Mouse (Mus musculus) CH12F3 (cell line): ENCODE data around the gene Nupr1.

Experiments used
- in situ Hi-C: fragments of 300-500 bp; cut with MboI; formaldehyde crosslinking; loops from 2 replicates; pipeline ENCODE4 v1.14.3; 2020; ENCODE audit warnings: low sequenced_read_pairs

Nupr1 gene

DNA sequence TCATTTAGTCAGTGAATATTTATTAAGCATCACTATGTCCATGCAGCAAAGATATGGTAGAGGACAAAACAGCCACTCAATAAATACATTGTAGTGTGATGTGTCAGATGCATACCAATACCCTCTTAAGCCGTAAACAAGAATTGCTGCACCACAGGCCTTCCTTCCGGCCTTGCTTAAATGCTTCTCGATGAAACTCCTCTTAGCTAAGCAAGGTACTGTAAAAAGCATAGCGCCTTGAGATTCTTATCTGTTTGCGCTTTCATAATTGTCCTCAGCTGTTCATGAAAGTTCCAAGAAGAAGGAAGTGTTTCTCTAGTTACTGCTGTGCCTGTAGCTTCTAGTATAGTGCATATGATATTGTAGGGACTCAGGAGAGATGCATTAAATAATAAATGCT is 24.1 kb downstream of the Nupr1 start:
- in situ Hi-C loops = no loop called here

DNA sequence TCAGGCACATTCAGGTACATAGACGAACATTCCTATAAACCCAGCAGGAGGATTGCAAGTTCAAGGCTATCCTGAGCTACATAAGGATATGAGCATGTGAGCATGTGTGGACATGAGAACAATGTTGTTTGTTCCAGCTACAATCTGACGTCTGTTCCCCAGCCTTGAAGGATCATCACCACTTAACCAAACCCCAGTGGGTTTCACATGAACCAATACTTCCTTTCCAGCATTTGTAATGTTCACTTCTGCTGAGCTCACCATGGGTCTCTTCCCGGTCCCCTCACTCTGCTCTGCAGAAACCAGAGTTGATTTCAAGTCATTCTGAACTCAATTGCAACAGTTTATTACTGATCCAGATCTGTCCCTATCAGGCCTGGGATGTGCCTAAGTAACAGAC is 28.0 kb downstream of the Nupr1 start:
- in situ Hi-C loops = no loop called here

DNA sequence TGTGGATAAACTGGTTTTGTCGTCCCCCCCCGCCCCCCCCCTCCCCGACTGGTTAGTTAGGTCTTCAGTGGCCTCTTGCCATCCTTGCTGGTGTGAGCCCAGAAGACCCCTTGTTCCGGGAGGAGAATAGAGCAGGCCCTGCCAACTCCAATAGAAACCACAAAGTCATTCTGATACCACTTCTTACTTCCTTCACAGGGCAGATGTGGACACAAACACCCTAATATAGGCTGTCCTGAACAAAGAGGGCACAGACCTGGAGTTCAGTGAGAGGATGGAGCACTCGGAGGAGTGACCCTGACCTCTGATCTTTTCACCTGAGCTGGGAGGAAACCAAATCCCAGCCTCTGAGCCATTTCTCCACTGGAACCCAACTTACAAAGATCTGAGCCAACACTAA is 28.8 kb downstream of the Nupr1 start:
- in situ Hi-C loops = no loop called here

DNA sequence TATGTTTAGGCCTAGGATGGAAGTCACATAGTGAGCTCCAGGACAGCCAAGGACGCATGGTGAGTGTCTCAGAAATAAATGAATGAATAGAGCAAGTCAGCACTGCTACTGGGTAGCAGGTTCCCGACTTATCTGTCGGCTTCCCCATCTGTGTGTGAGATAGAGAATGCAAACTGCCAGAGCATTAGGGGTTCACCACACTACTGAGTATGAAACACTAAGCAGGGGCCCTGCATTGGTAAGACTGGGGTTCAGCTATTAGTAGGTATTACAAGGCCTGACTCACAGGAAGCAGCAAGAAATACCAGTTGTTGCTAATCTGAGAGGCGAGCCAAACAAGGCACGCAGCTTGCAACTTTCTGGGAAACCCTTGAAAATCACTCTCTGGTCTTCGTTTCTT is 31.7 kb downstream of the Nupr1 start:
- in situ Hi-C loops = no loop called here

GRCm38 (mm10) chr7:126596414-126596813 is 34.2 kb downstream of the Nupr1 start:
- in situ Hi-C loops = no loop called here

DNA sequence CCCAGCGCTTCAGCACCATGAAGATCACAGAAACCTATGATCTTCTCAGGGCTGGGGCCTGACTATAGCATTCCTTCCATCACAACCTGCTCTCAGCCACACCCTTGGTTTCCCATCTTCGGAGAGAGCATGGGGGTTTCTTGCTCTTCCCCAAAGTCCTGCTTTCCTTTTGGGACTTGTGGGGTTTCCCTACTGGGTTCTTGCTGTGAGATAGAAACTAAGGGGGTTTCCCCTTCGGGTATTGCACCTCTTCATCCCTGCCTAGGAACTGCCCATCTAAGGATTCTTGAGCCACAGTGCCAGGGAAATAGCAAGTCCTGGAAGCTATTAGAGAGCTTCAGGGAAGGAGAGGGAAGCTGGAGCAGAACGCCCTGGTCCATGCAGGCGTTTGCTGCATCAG is 34.8 kb downstream of the Nupr1 start:
- in situ Hi-C loops = no loop called here

- in situ Hi-C loops = loop anchor here (5.0 kb wide), 1 partner anchor 32 kb away; no protein-coding TSS in a partner anchor
These were observed 35.6 kb downstream of the Nupr1 start, which contains the start of gene Il27 for GRCm38 (mm10) chr7:126594862-126595561. Gene Il27, minus strand, starts transcription at chr7:126594941.

GRCm38 (mm10) chr7:126587779-126588178 is 42.9 kb downstream of the Nupr1 start:
- in situ Hi-C loops = no loop called here

DNA sequence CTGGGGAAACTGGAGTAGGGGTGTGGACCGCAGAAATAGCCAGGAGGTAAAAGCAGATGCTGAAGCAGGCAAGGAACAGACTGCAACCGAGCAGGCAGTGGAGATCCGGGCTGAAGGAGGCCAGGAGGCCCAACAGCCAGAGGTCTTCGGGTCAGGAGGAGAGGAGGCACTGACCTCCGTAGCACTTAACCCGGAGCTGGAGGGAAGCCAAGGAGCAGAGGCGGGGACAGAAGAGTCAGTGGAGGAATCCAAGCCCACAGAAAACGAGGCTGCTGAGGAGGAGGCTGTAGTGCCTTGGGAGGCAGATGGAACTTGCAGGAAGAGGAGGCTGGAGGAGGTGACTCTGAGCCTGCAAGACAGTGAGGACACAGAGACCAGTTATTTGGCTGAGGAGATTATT is 43.8 kb downstream of the Nupr1 start:
- in situ Hi-C loops = no loop called here

GRCm38 (mm10) chr7:126585717-126586116 is 44.9 kb downstream of the Nupr1 start, which contains the start of gene Cln3:
Gene Cln3, minus strand, starts transcription at chr7:126585817.
- in situ Hi-C loops = no loop called here

- in situ Hi-C loops = no loop called here
These were observed 46.1 kb downstream of the Nupr1 start, which contains the start of gene Apobr for GRCm38 (mm10) chr7:126584506-126584977. Gene Apobr, plus strand, starts transcription at chr7:126584942.

DNA sequence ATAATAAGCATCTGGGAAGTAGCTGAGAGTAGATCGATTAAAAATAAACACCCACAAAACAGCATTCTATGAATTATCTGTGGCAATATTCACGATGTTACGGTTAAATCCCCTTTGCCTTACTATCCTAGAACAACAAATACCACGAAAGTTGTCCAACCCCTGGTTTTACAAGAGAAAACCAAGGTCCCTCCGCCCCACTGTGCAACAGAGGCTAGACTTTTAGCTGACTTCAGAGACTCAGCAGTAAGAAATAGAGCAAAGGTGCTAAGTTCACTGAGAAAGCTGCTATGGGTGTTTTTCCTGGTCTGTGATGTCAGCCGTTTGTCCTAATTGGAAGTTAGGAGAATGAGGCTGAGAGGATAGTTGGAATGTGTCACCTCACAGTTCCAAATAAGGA is 46.9 kb downstream of the Nupr1 start:
- in situ Hi-C loops = no loop called here

GRCm38 (mm10) chr7:126583251-126583709 is 47.4 kb downstream of the Nupr1 start:
- in situ Hi-C loops = no loop called here

DNA sequence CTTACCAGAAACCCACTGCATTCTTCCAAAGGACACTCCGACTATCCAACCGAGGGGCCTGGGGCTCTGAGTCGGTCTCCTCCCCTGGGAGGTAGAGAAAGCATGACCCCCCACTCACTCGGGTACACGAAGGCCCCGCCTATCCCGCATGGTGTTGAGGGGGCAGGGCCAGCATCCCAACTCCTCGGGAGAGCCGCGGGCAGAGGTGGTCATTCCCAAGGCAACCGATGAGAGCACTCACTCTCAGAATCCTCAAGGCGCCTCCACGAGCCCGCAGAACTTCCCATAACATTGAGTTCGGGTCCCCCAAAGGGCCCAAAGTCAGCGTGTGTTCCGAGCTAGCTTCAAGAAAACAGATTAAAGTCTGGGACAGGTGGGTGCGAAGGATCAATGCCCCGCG is 47.9 kb downstream of the Nupr1 start:
- in situ Hi-C loops = no loop called here

DNA sequence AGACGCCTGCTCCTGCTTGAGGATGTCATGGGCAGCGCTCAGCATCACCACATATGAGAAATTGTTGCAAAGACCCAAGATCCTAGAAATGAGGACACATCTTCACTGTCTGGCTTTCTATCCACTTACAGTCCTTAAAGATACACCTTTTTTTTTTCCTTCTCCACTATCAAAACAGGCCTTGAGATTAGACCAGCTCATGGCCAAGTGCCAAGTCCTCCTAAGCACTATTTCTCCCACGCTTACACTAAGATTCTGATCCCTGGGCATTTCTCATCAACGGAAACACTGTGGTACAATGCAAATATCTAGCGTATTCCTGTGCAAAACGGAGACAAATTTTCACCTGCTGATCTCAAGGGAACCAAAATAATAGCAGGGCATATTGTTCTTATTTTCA is 49.0 kb downstream of the Nupr1 start:
- in situ Hi-C loops = no loop called here

- in situ Hi-C loops = loop anchor here (10.0 kb wide), 2 partner anchors 56 to 116 kb away; partner anchors contain the start of genes Bola2, Nupr1 and Slx1b
These were observed 51.5 kb downstream of the Nupr1 start for GRCm38 (mm10) chr7:126579172-126579571.

DNA sequence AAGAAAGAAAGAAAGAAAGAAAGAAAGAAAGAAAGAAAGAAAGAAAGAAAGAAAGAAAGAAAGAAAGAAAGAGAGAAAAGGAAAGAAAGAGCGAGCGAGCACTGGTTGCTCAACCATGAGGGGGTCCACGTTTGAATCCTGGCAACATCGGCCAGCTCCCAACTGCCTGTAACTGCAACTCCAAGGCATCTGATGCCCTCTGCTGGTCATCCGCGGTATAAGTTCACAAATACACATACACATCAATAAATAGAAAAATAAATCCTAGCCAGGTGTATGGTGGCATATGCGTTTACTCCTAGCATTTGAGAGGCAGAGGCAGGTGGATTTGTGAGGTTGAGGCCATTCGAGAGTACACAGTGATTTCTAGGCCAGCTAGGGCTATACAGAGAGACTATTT is 53.7 kb downstream of the Nupr1 start:
- in situ Hi-C loops = loop anchor here (10.0 kb wide), 2 partner anchors 58 to 118 kb away; partner anchors contain the start of genes Bola2, Nupr1 and Slx1b
